Mouse (Mus musculus) R1 (cell line): ENCODE results near the gene Grasp.
A peak's percentile ranks its signal among the peaks of the same experiment; 100 is the strongest.

Source experiments
- DNase-seq: peaks from one replicate; pipeline ENCODE4 v3.0.0-alpha.2; 2018; ENCODE audit warnings: low read depth, low spot score

Gene Grasp

GRCm38 (mm10) chr15:101194951-101195823 is 28.8 kb upstream of the Grasp start:
- no peak for DNase-seq

GRCm38 (mm10) chr15:101196079-101196795 is 27.8 kb upstream of the Grasp start:
- DNase-seq: no peak

DNA sequence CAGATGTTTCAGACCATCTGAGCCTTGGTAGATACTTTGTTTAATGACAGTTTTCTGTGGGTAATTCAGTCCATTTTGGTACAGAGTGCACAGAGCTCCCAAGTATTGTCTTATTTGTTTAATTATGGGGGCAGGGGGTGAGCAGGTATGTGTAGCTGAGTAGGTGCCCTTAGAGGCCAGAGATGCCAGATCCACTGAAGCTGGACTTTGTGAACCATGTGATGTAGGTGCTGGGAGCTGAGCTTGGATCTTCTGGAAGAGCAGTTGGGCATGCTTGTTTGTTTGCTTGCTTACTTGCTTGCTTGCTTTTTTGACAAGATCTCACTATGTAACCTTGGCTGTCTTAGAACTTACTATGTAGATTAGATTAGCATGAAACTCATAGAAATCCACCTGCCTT is 27.0 kb upstream of the Grasp start:
- DNase-seq: no peak

DNA sequence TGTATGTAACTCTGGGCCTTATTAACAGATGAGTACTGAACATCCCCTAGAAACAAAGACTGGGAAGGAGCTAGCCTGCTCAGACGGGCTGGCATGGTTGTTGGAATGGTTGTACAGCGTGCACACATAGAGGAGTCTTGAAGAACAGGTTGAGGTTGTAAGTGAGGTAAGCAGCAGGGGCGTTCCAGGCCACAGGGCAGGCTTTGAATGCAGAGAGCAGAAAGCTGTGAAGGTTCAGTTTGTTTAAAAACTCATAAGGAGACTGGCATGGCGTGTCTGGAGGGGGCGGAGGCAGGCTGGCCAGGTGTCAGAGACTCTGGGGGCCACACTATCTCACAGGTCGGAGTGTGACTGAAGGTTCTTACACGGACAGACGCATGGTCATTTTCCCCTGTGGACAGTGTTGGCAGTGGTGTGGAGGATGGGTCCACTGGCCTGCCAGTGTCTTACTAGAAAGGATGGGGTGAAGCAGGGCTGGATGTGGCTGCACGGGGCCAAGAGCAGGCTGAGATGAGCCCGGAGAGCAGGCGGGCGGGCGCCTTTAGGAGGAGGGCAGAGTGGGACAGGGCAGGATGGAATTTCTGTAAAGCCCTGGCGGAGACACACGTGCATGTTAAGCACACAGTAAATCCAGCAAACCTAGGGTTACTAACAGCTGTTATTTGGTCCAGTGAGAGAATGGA is 26.4 kb upstream of the Grasp start:
- DNase-seq: no peak

DNA sequence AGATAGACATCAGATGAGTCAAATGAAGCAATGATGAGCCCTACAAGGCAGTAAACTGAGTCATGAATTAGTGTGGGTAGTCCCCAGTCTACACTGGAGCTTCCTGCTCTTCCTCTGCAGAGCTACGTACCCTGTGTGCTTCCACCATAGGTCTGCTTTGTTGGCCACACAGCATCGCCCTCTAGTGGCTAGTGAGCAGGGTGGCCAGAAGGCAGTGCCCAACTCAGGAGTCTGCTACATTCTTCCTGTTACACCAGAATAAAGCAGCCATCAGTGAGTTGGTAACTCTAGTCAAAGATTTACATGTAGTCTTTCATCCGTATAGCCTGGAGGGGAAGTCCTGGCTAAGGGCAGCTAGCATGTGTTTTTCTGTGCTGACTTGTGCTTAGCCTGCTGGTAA is 25.8 kb upstream of the Grasp start:
- peak; percentile 83 for DNase-seq

- DNase-seq: peak; percentile 73
These were observed 25.1 kb upstream of the Grasp start for GRCm38 (mm10) chr15:101198850-101199249.

DNA sequence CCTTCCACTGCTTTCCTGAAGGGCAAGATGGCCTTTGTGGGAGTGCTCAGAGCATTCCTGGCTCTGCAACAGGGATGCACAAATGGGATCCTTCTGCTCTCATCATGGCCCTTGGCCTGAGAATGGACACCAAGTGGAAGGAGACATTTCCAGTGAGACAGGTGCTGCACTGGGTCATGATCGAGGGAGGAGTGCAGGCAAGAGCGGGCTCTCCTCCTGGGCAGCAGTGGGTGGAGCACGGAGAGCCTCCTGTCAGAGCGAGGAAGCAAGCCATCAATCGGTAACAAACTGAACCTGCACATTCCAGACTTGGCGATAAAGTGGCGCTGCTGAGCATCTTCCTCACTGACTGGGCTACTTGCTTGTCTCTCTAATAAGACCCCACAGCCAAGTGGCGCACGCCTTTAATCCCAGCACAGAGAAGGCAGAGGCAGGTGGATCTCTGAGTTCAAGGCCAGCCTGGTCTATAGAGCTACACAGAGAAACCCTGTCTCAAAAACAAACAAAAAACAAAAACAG is 23.2 kb upstream of the Grasp start:
- peak; percentile 77 for DNase-seq

DNA sequence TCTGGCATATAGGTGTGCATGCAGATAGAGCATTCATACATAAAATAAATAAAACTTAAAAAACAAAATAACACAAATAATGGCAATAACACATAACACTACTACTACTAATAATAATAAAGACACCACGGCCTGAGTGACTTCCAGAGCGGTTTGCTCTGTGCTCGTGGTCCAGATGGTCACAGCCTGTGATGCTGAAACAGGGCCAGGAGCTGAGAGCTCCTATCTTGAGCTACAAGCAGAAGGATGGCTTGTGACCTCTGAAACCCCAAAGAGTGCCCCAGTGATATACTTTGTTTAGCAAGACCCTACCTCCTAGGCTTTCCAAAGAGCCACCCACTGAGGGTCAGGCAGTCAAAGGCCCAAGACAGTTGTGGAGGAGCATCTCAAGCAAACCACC is 22.6 kb upstream of the Grasp start:
- no peak for DNase-seq

GRCm38 (mm10) chr15:101203673-101204072 is 20.3 kb upstream of the Grasp start:
- no peak for DNase-seq

DNA sequence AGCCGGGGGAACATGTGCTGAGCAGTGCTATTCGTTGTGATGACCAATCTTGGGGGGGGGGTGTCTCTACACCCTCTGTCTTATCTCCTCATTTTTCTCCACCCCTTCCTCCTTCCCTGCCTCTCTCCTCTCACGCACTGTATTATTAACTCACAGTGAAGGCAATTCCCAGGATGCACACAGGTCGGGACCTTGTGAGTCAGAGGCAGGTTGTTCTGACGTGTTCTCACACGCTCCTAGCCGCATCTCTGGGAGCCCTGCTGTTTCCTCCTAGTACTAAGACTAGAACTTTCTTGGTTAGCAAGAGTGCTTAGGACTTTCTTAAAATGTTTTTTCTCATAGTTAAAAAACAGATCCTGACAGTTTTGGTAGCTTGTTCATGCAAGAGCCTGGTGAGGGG is 19.2 kb upstream of the Grasp start:
- no peak for DNase-seq

DNA sequence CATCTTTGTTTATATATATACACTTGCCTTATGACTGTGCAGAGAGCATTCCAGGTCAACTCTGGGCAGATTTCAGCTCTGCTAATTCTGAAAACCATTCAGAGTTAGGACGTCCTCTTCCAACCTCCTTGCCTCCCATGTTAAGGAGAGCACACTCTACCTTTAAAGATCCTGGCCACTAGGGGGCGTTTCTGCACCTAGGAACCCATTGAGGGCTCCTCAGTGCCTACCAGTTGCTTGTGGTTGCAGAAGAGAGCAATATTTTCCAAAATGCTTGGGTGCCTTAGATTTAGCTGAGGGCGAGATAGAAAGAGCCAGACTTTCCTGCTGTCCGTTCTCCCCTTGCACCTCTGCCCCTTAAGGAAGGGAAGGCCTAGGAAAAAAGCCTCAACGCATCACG is 13.8 kb upstream of the Grasp start:
- DNase-seq: peak; percentile 85

- DNase-seq: no peak
These were observed 12.9 kb upstream of the Grasp start for GRCm38 (mm10) chr15:101210998-101211613.

DNA sequence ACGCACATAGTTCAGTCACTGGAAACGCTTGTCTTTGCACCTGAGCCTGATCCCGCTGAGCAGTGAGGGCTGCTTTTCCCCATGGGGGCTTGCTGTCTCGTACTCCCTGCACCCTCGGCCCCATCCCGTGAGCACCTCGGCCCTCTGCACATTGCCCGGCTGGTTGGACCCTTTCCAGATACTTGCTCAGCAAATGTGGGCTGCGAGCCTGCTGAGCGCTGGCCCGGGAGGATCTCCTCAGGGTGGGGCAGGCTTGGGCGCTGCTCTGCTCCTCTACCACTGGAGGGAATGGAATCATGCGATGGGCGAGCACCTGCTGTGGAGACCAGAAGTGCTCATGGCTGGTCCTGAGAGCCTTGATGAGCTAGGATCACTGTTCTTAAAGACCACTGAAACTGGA is 11.6 kb upstream of the Grasp start:
- DNase-seq: no peak

- DNase-seq: no peak
These were observed 8.9 kb upstream of the Grasp start for GRCm38 (mm10) chr15:101215136-101215535.

- no peak for DNase-seq
These were observed 8.0 kb upstream of the Grasp start for GRCm38 (mm10) chr15:101216036-101216435.

- DNase-seq: no peak
These were observed 3.1 kb upstream of the Grasp start for GRCm38 (mm10) chr15:101220905-101221297.

- peak; percentile 94 for DNase-seq
These were observed 2.5 kb upstream of the Grasp start for GRCm38 (mm10) chr15:101221298-101222104.

DNA sequence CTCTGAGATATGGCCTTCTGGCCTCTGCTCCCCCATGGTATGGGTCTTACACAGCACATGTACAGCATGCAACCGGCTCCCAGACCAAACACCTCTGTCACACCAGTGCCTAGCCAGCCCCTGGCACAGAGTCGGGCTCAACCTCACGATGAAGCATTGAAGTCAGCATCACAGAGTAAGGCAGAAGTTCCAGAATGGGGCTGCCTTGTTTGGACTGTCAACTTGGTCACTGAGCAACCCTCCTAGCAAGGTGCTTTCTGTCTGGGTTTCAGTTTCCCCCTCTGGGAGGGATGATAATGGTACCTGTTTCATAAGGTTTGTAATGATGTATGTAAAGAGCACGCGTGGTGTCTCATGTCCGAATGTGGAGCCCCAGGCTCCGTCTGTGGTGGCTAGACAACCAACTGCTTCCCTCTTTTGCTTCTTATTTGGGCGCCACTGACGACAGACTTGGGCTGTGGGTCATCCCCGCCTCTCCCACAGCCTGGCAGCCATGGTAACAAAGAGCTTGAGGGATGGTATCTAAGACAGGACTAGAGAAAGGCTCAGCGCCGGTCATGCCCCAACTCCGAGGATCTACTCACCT is 998 bp upstream of the Grasp start:
- DNase-seq: no peak

GRCm38 (mm10) chr15:101223596-101223995 is 392 bp upstream of the Grasp start:
- DNase-seq: no peak

GRCm38 (mm10) chr15:101224977-101225376 is 989 bp downstream of the Grasp start:
- peak; percentile 36 for DNase-seq
